24 mouse cellular contexts compared by ENCODE assay signal in the genomic region with DNA sequence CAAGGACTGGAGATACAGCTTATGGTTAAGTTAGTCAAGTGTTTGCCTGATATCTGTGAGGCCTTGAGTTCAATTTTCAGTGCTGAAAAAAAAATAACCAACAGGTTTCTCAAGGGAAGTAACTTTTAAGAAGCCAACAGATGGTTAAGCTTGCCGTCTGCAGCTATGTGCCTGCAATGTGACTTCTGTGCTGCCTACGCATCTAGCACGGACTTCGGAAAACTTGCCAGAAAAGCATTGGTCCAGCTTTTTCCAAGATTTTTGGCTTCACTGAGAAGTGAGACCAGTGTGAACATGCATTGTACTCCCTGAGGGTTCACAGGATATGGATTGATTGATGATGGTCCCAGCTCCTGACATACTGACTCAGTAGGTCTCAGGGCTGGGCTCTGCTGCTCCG.
DNase-seq lines count a peak whose midpoint lies in the region; ATAC-seq lines count a peak whose summit lies in the region.
"Had no signal": no experiment of that assay in that cellular context is flagged by ENCODE, and none has a peak within 500 bp of the region (broad histone marks: within the 10 kb centered on the region; RNA-seq: fewer than 3 reads in every experiment).

No protein-coding gene starts in this region.

- 93% methylated on average over 5 of the region's 5 CpGs for WGBS in kidney, embryonic 15.5 days
- 95% methylated on average over 5 of the region's 5 CpGs for WGBS in hindbrain, embryonic 10.5 days

- no peak for ATAC-seq in kidney, embryonic 15.5 days (replicated peaks; ENCODE audit: low FRiP score)
- ATAC-seq: forebrain, embryonic 16.5 days; hindbrain, embryonic 16.5 days; intestine, embryonic 15.5 days had no signal

- no peaks in the 10 kb centered on the region for H3K9me3 ChIP-seq in kidney, embryonic 15.5 days (replicated peaks)
- H3K9me3 ChIP-seq in hindbrain, embryonic 10.5 days, result no peaks in the 10 kb centered on the region
- H3K9me3 ChIP-seq: embryonic facial prominence, embryonic 10.5 days; forebrain, embryonic 10.5 days; heart, embryonic 15.5 days; intestine, embryonic 15.5 days; stomach, embryonic 15.5 days had no signal

- H3K36me3 ChIP-seq in kidney, embryonic 15.5 days, result no peaks in the 10 kb centered on the region
- 0 out of 2 replicates have a peak, but pooled peaks cover 8% of the 10 kb centered on the region for H3K36me3 ChIP-seq in hindbrain, embryonic 10.5 days
- H3K36me3 ChIP-seq: forebrain, embryonic 10.5 days; heart, embryonic 15.5 days; intestine, embryonic 15.5 days; stomach, embryonic 15.5 days had no signal

- peak; percentile 9 to 23 for DNase-seq in heart, postnatal 10 days
- no peak for DNase-seq in heart, postnatal 4 days
- DNase-seq in right cerebral cortex, adult 18-20 months, result peak; percentile 73
- DNase-seq in right cerebral cortex, postnatal 4 days, result no peak
- peak; percentile 54 to 67 for DNase-seq in left cerebral cortex, postnatal 36 days (ENCODE audit: low spot score in 2 of 2)
- DNase-seq in hindbrain, embryonic 10.5 days (ENCODE audit: low spot score), result no peak
- DNase-seq: adrenal gland, postnatal 25 days; cerebellum, adult 9-11 months; gastrocnemius, adult 2 months; kidney, adult 8-10 months; kidney, postnatal 14 days; lung, adult 18-20 months; lung, postnatal 10 days; thymus, adult 18-20 months; thymus, postnatal 36 days had no signal

- H3K4me2 ChIP-seq in kidney, embryonic 15.5 days, result no peak overlapping the region
- H3K4me2 ChIP-seq: heart, embryonic 15.5 days; intestine, embryonic 15.5 days; midbrain, embryonic 11.5 days; stomach, embryonic 15.5 days had no signal

- peaks cover 15% of the 10 kb centered on the region for H3K4me1 ChIP-seq in kidney, embryonic 15.5 days
- H3K4me1 ChIP-seq in hindbrain, embryonic 10.5 days (replicated peaks), result peaks cover 16% of the 10 kb centered on the region
- H3K4me1 ChIP-seq: intestine, embryonic 15.5 days; stomach, embryonic 15.5 days had no signal

- no peak overlapping the region for H3K9ac ChIP-seq in kidney, embryonic 15.5 days
- H3K9ac ChIP-seq: heart, embryonic 15.5 days; intestine, embryonic 15.5 days; stomach, embryonic 15.5 days had no signal

- intact Hi-C loops in heart, postnatal 10 days (cut with DNase I), result loop anchor here (10.0 kb wide), 1 partner anchor 517 kb away; the partner anchor contains the start of gene Shq1
- intact Hi-C loops in left cerebral cortex, postnatal 36 days (cut with DNase I), result no loop called here

- H3K27me3 ChIP-seq in kidney, embryonic 15.5 days, result no peaks in the 10 kb centered on the region
- peaks cover 9% of the 10 kb centered on the region; the same call in 1 of the 2 replicates for H3K27me3 ChIP-seq in hindbrain, embryonic 10.5 days (ENCODE audit: insufficient read depth, poor library complexity, severe bottlenecking)
- H3K27me3 ChIP-seq: heart, embryonic 15.5 days; intestine, embryonic 15.5 days; stomach, embryonic 15.5 days had no signal

- H3K27ac ChIP-seq in kidney, embryonic 15.5 days, result no peak overlapping the region
- H3K27ac ChIP-seq in hindbrain, embryonic 10.5 days, result no peak overlapping the region
- H3K27ac ChIP-seq: embryonic facial prominence, embryonic 10.5 days; forebrain, embryonic 10.5 days; gastrocnemius, adult 2 months; heart, embryonic 15.5 days; intestine, embryonic 15.5 days; stomach, embryonic 15.5 days had no signal

- no peak overlapping the region for H3K4me3 ChIP-seq in kidney, embryonic 15.5 days (replicated peaks)
- H3K4me3 ChIP-seq in hindbrain, embryonic 10.5 days, result no peak overlapping the region
- H3K4me3 ChIP-seq: embryonic facial prominence, embryonic 10.5 days; forebrain, embryonic 10.5 days; gastrocnemius, adult 2 months; heart, embryonic 15.5 days; intestine, embryonic 15.5 days; stomach, embryonic 15.5 days had no signal

Comparison
In these comparisons a context has a peak if more than half of its experiments do, and no peak if none do; other contexts are left out.
1. DNase-seq: peak in heart, postnatal 10 days (2 of 2), right cerebral cortex, adult 18-20 months (single experiment) and left cerebral cortex, postnatal 36 days (2 of 2); none in heart, postnatal 4 days (single experiment), right cerebral cortex, postnatal 4 days (single experiment) and hindbrain, embryonic 10.5 days (single experiment).